Mouse (Mus musculus) E14TG2a.4 (cell line): ENCODE measurements around the gene Arl15.

ENCODE experiments used
- CTCF ChIP-seq: conservative IDR thresholded peaks from 2 replicates; pipeline ENCODE4 v1.5.1; 2014; ENCODE audit warnings: low read length
- NANOG ChIP-seq: IDR thresholded peaks from 2 replicates; pipeline ENCODE4 v1.6.1; 2014; ENCODE audit warnings: borderline replicate concordance, low read length, mixed read lengths
- POU5F1 ChIP-seq: IDR thresholded peaks from 2 replicates; pipeline ENCODE4 v1.6.1; 2014; ENCODE audit warnings: low read length, borderline replicate concordance

- TF ChIP-seq CTCF, result peak; percentile 26
- TF ChIP-seq POU5F1, result no peak
- TF ChIP-seq NANOG, result no peak
These were observed 73.4 kb downstream of the Arl15 start for GRCm38 (mm10) chr13:113867736-113868135.
